Mouse (Mus musculus) liver, adult 2 months (tissue): ENCODE measurements around the gene Syt17.

Source experiments
- CTCF ChIP-seq: fragments of 200-500 bp; IDR thresholded peaks from 2 replicates; pipeline ENCODE4 v1.5.1; 2011; ENCODE audit warnings: low read depth, low read length, control low read depth
- POLR2A ChIP-seq: fragments of 200-500 bp; IDR thresholded peaks from 2 replicates; pipeline ENCODE4 v1.6.1; 2011; ENCODE audit warnings: low read length, control low read depth; ENCODE audit not compliant: insufficient read depth; ENCODE audit errors: extremely low read depth

- no peak for TF ChIP-seq CTCF
- no peak for TF ChIP-seq POLR2A
These were observed 19.1 kb downstream of the Syt17 start for GRCm38 (mm10) chr7:118428937-118429336.
